Mouse (Mus musculus): Measurements from ENCODE around the gene Olfr1058. TPM values are rescaled to one million over a fixed set of nuclear protein-coding genes. Genes with fewer than 3 reads are reported as not detected.

Olfr1058 gene
- polyA plus RNA-seq, 1 experiment from 2014 or later: 0.30 TPM

Other genes with a start within 250 kb of the Olfr1058 start
- gene Olfr1040, start 241.8 kb downstream of the Olfr1058 start, polyA plus RNA-seq (2015; fragmentation: Nextera tagmentation; extraction: Ambion mirVana): not detected in 2 replicates
- gene Olfr1042, start 226.7 kb downstream of the Olfr1058 start, polyA plus RNA-seq (2015; fragmentation: Nextera tagmentation; extraction: Ambion mirVana): not detected in 2 replicates
- 0.18 TPM in 1 of 2 replicates, not detected in the other for gene Olfr1043, start 221.0 kb downstream of the Olfr1058 start, polyA plus RNA-seq (2015; fragmentation: Nextera tagmentation; extraction: Ambion mirVana)
- not detected in 2 replicates for gene Olfr1044, start 210.7 kb downstream of the Olfr1058 start, polyA plus RNA-seq (2015; fragmentation: Nextera tagmentation; extraction: Ambion mirVana)
- not detected in 2 replicates for gene Olfr52, start 202.9 kb downstream of the Olfr1058 start, polyA plus RNA-seq (2015; fragmentation: Nextera tagmentation; extraction: Ambion mirVana)
- gene Olfr1045, start 185.6 kb downstream of the Olfr1058 start, polyA plus RNA-seq (2015; fragmentation: Nextera tagmentation; extraction: Ambion mirVana): not detected in 2 replicates
- not detected in 2 replicates for gene Olfr1046, start 169.2 kb downstream of the Olfr1058 start, polyA plus RNA-seq (2015; fragmentation: Nextera tagmentation; extraction: Ambion mirVana)
- not detected in 2 replicates for gene Olfr1047, start 157.2 kb downstream of the Olfr1058 start, polyA plus RNA-seq (2015; fragmentation: Nextera tagmentation; extraction: Ambion mirVana)
- not detected in 2 replicates for gene Olfr1048, start 148.3 kb downstream of the Olfr1058 start, polyA plus RNA-seq (2015; fragmentation: Nextera tagmentation; extraction: Ambion mirVana)
- gene Olfr1049, start 130.2 kb downstream of the Olfr1058 start, polyA plus RNA-seq (2015; fragmentation: Nextera tagmentation; extraction: Ambion mirVana): not detected in 2 replicates
- gene Olfr1051, start 109.5 kb downstream of the Olfr1058 start, polyA plus RNA-seq (2015; fragmentation: Nextera tagmentation; extraction: Ambion mirVana): not detected in 2 replicates
- gene Olfr1052, start 96.1 kb downstream of the Olfr1058 start, polyA plus RNA-seq (2015; fragmentation: Nextera tagmentation; extraction: Ambion mirVana): not detected in 2 replicates
- not detected in 2 replicates for gene Olfr1053, start 73.3 kb downstream of the Olfr1058 start, polyA plus RNA-seq (2015; fragmentation: Nextera tagmentation; extraction: Ambion mirVana)
- not detected in 2 replicates for gene Olfr1054, start 53.1 kb downstream of the Olfr1058 start, polyA plus RNA-seq (2015; fragmentation: Nextera tagmentation; extraction: Ambion mirVana)
- gene Olfr1055, start 38.3 kb downstream of the Olfr1058 start, polyA plus RNA-seq (2015; fragmentation: Nextera tagmentation; extraction: Ambion mirVana): not detected in 2 replicates
- not detected in 2 replicates for gene Olfr1056, start 26.1 kb downstream of the Olfr1058 start, polyA plus RNA-seq (2015; fragmentation: Nextera tagmentation; extraction: Ambion mirVana)
- gene Olfr1057, start 10.2 kb downstream of the Olfr1058 start, polyA plus RNA-seq (2015; fragmentation: Nextera tagmentation; extraction: Ambion mirVana): not detected in 2 replicates
- not detected in 2 replicates for gene Olfr1061, start 25.5 kb upstream of the Olfr1058 start, polyA plus RNA-seq (2015; fragmentation: Nextera tagmentation; extraction: Ambion mirVana)
- gene Olfr1062, start 38.2 kb upstream of the Olfr1058 start, polyA plus RNA-seq (2015; fragmentation: Nextera tagmentation; extraction: Ambion mirVana): not detected in 2 replicates
- not detected in 2 replicates for gene Olfr1065, start 62.0 kb upstream of the Olfr1058 start, polyA plus RNA-seq (2015; fragmentation: Nextera tagmentation; extraction: Ambion mirVana)
- gene Olfr1066, start 67.7 kb upstream of the Olfr1058 start, polyA plus RNA-seq (2015; fragmentation: Nextera tagmentation; extraction: Ambion mirVana): not detected in 2 replicates
- gene Olfr228, start 98.8 kb upstream of the Olfr1058 start, polyA plus RNA-seq (2015; fragmentation: Nextera tagmentation; extraction: Ambion mirVana): not detected in 2 replicates
- not detected in 2 replicates for gene Olfr1076, start 119.9 kb upstream of the Olfr1058 start, polyA plus RNA-seq (2015; fragmentation: Nextera tagmentation; extraction: Ambion mirVana)
- not detected in 2 replicates for gene Olfr1079, start 153.9 kb upstream of the Olfr1058 start, polyA plus RNA-seq (2015; fragmentation: Nextera tagmentation; extraction: Ambion mirVana)
- gene Olfr1080, start 169.7 kb upstream of the Olfr1058 start, polyA plus RNA-seq (2015; fragmentation: Nextera tagmentation; extraction: Ambion mirVana): not detected in 2 replicates
- gene Olfr1082, start 210.4 kb upstream of the Olfr1058 start, polyA plus RNA-seq (2015; fragmentation: Nextera tagmentation; extraction: Ambion mirVana): not detected in 2 replicates